Mouse (Mus musculus) Patski (cell line): ENCODE measurements around the gene Hif1an. TPM values are rescaled to one million over a fixed set of nuclear protein-coding genes. Genes with fewer than 3 reads are reported as not detected.

Experiments
- ATAC-seq: fragments of 100-300 bp; one replicate; pipeline ENCODE4 v1.8.0; 2021
- CTCF ChIA-PET: fragments of 350-600 bp; sonication (Branson Sonifier 250); formaldehyde crosslinking; loops from one replicate; lab custom pipeline; 2022; ENCODE audit warnings: inconsistent platforms; lab: Charles Lee
- POLR2A ChIA-PET: fragments of 350-600 bp; sonication (Branson Sonifier 250); formaldehyde crosslinking; loops from one replicate; lab custom pipeline; 2022; ENCODE audit warnings: antibody characterized with exemption, inconsistent platforms; lab: Charles Lee
- DNase-seq: peaks from one replicate; pipeline ENCODE4 v3.0.0-alpha.2; 2011; ENCODE audit warnings: low read depth, low spot score
- H3K27me3 ChIP-seq: fragments of 371-371 bp; one replicate; pipeline ENCODE4 v1.5.1; 2021
- CTCF ChIP-seq: fragments of 100-300 bp; IDR thresholded peaks from one replicate; pipeline ENCODE4 v1.5.1; 2021
- in situ Hi-C: fragments of 300-500 bp; cut with MboI; formaldehyde crosslinking; loops from 3 replicates; pipeline ENCODE4 v1.11.1; 2018; ENCODE audit warnings: low pct_unique_long_range_greater_than_20kb, mixed read lengths
- polyA plus RNA-seq: library from polyadenylated mRNA; unstranded; gene quantifications from one replicate; pipeline ENCODE4 v1.2.3, GENCODE M21; 2021

Gene Hif1an
- polyA plus RNA-seq, 1 experiment from 2014 or later: 25.1 TPM

GRCm38 (mm10) chr19:44590992-44591391 is 28.3 kb downstream of the Hif1an start:
- CTCF ChIA-PET: no interaction called here
- POLR2A ChIA-PET: no interaction called here
- no peak for ATAC-seq
- no peak for TF ChIP-seq CTCF
- no peak for DNase-seq
- in situ Hi-C loops: no loop called here
- H3K27me3 ChIP-seq: no peaks in the 10 kb centered on the region

GRCm38 (mm10) chr19:44591638-44592037 is 29.0 kb downstream of the Hif1an start:
- POLR2A ChIA-PET: no interaction called here
- in situ Hi-C loops: no loop called here
- TF ChIP-seq CTCF: no peak
- DNase-seq: no peak
- CTCF ChIA-PET: no interaction called here
- ATAC-seq: no peak
- H3K27me3 ChIP-seq: peaks cover 5% of the 10 kb centered on the region

GRCm38 (mm10) chr19:44594180-44594579 is 31.5 kb downstream of the Hif1an start:
- in situ Hi-C loops: no loop called here
- CTCF ChIA-PET: no interaction called here
- no peak for TF ChIP-seq CTCF
- no peak for DNase-seq
- peaks cover 5% of the 10 kb centered on the region for H3K27me3 ChIP-seq
- POLR2A ChIA-PET: no interaction called here
- ATAC-seq: no peak

- no peak for ATAC-seq
- DNase-seq: no peak
- TF ChIP-seq CTCF: no peak
- CTCF ChIA-PET: no interaction called here
- peaks cover 13% of the 10 kb centered on the region for H3K27me3 ChIP-seq
- POLR2A ChIA-PET: no interaction called here
- in situ Hi-C loops: no loop called here
These were observed 55.5 kb downstream of the Hif1an start for GRCm38 (mm10) chr19:44618166-44618565.

Other genes with a start within 250 kb of the Hif1an start
- gene Scd4, start 229.8 kb upstream of the Hif1an start, polyA plus RNA-seq: 0.09 TPM
- 2.4 TPM for gene Scd1, start 155.0 kb upstream of the Hif1an start, polyA plus RNA-seq
- 0.15 TPM for gene Wnt8b, start 69.4 kb upstream of the Hif1an start, polyA plus RNA-seq
- gene Sec31b, start 17.0 kb upstream of the Hif1an start, polyA plus RNA-seq: 0.83 TPM
- not detected for gene Gm20538, start 10.0 kb upstream of the Hif1an start, polyA plus RNA-seq
- 681 TPM for gene Ndufb8, start 7.4 kb upstream of the Hif1an start, polyA plus RNA-seq
- gene Pax2, start 193.2 kb downstream of the Hif1an start, polyA plus RNA-seq: 198 TPM